Comparison of ENCODE assay signal across 8 mouse cellular contexts in genomic region chr14:54191594-54192461, GRCm38 (mm10).
A peak's percentile ranks its signal among the peaks of the same experiment; 100 is the strongest.
DNase-seq lines count a peak whose midpoint lies in the region; ATAC-seq lines count a peak whose summit lies in the region.

No protein-coding gene starts in this region.

- no peaks in the 10 kb centered on the region for H3K9me3 ChIP-seq in midbrain, embryonic 14.5 days (ENCODE audit: control insufficient read depth, low read length)
- no peaks in the 10 kb centered on the region for H3K9me3 ChIP-seq in midbrain, embryonic 11.5 days (ENCODE audit: control insufficient read depth, low read length)
- no peaks in the 10 kb centered on the region for H3K9me3 ChIP-seq in forebrain, embryonic 13.5 days (replicated peaks)
- no peaks in the 10 kb centered on the region for H3K9me3 ChIP-seq in hindbrain, embryonic 14.5 days (ENCODE audit: control insufficient read depth, low read length)

- intact Hi-C loops in left cerebral cortex, postnatal 10 days (cut with DNase I) = no loop called here

- H3K9ac ChIP-seq in midbrain, embryonic 14.5 days (replicated peaks; ENCODE audit: low read length) = no peak overlapping the region
- no peak overlapping the region for H3K9ac ChIP-seq in midbrain, embryonic 11.5 days (ENCODE audit: low read length)
- H3K9ac ChIP-seq in forebrain, embryonic 13.5 days = no peak overlapping the region
- H3K9ac ChIP-seq in hindbrain, embryonic 14.5 days = no peak overlapping the region

- DNase-seq in midbrain, embryonic 14.5 days = peak; percentile 60
- DNase-seq in midbrain, embryonic 11.5 days (ENCODE audit: low spot score, missing footprints) = no peak
- peak; percentile 56 for DNase-seq in hindbrain, embryonic 14.5 days (ENCODE audit: low spot score)
- DNase-seq in left cerebral cortex, postnatal 10 days (ENCODE audit: extremely low spot score in 1 of 2, low spot score in 2 of 2) = peak; percentile 34 to 48
- no peak for DNase-seq in ovary, postnatal 14 days (ENCODE audit: low spot score)
- no peak for DNase-seq in urinary bladder, postnatal 25 days (ENCODE audit: low spot score)
- no peak for DNase-seq in thymus, postnatal 4 days

- H3K4me2 ChIP-seq in midbrain, embryonic 14.5 days (ENCODE audit: low read length) = no peak overlapping the region
- H3K4me2 ChIP-seq in midbrain, embryonic 11.5 days = no peak overlapping the region
- peak overlapping the region; percentile 29; the same call in 1 of the 2 replicates for H3K4me2 ChIP-seq in forebrain, embryonic 13.5 days
- H3K4me2 ChIP-seq in hindbrain, embryonic 14.5 days (replicated peaks) = peak overlapping the region; percentile 11; the same call in 1 of the 2 replicates

- H3K4me3 ChIP-seq in midbrain, embryonic 14.5 days (replicated peaks; ENCODE audit: low read depth, low read length) = no peak overlapping the region
- no peak overlapping the region for H3K4me3 ChIP-seq in midbrain, embryonic 11.5 days (ENCODE audit: low read depth, low read length)
- no peak overlapping the region for H3K4me3 ChIP-seq in forebrain, embryonic 13.5 days
- no peak overlapping the region for H3K4me3 ChIP-seq in hindbrain, embryonic 14.5 days (replicated peaks; ENCODE audit: low read length)

- H3K27ac ChIP-seq in midbrain, embryonic 14.5 days (replicated peaks; ENCODE audit: low read depth, low read length) = peak overlapping the region; percentile 66
- no peak overlapping the region for H3K27ac ChIP-seq in midbrain, embryonic 11.5 days (ENCODE audit: low read depth, low read length)
- peak overlapping the region; percentile 20; the same call in 1 of the 2 replicates for H3K27ac ChIP-seq in forebrain, embryonic 13.5 days
- H3K27ac ChIP-seq in hindbrain, embryonic 14.5 days = peak overlapping the region; percentile 16

- H3K27me3 ChIP-seq in midbrain, embryonic 14.5 days (ENCODE audit: control insufficient read depth, insufficient read depth, low read length) = no peaks in the 10 kb centered on the region
- H3K27me3 ChIP-seq in midbrain, embryonic 11.5 days (ENCODE audit: control insufficient read depth, insufficient read depth, low read length) = no peaks in the 10 kb centered on the region
- no peaks in the 10 kb centered on the region for H3K27me3 ChIP-seq in forebrain, embryonic 13.5 days
- no peaks in the 10 kb centered on the region for H3K27me3 ChIP-seq in hindbrain, embryonic 14.5 days (ENCODE audit: control insufficient read depth, insufficient read depth, low read length)

- WGBS in midbrain, embryonic 14.5 days = 52% methylated on average over 18 of the region's 18 CpGs
- WGBS in midbrain, embryonic 11.5 days = 78% methylated on average over 18 of the region's 18 CpGs
- WGBS in forebrain, embryonic 13.5 days = 37% methylated on average over 18 of the region's 18 CpGs
- whole genome bisulfite sequencing in hindbrain, embryonic 14.5 days = 34% methylated on average over 18 of the region's 18 CpGs

- ATAC-seq in midbrain, embryonic 14.5 days (ENCODE audit: low FRiP score, low TSS enrichment) = no peak
- no peak for ATAC-seq in midbrain, embryonic 11.5 days (ENCODE audit: low FRiP score)
- peak; percentile 21; the same call in 1 of the 2 replicates for ATAC-seq in forebrain, embryonic 13.5 days
- peak; percentile 54 for ATAC-seq in hindbrain, embryonic 14.5 days (ENCODE audit: low FRiP score)

- no peaks in the 10 kb centered on the region for H3K36me3 ChIP-seq in midbrain, embryonic 14.5 days (ENCODE audit: control insufficient read depth, insufficient read depth, low read length)
- H3K36me3 ChIP-seq in midbrain, embryonic 11.5 days (ENCODE audit: control insufficient read depth, insufficient read depth, low read length) = no peaks in the 10 kb centered on the region
- H3K36me3 ChIP-seq in forebrain, embryonic 13.5 days (ENCODE audit: poor library complexity, severe bottlenecking) = no peaks in the 10 kb centered on the region
- no peaks in the 10 kb centered on the region for H3K36me3 ChIP-seq in hindbrain, embryonic 14.5 days (replicated peaks; ENCODE audit: control insufficient read depth, insufficient read depth)

- H3K4me1 ChIP-seq in midbrain, embryonic 14.5 days (ENCODE audit: control insufficient read depth, insufficient read depth, low read length) = peaks cover 30% of the 10 kb centered on the region
- peaks cover 15% of the 10 kb centered on the region for H3K4me1 ChIP-seq in midbrain, embryonic 11.5 days (ENCODE audit: control insufficient read depth, insufficient read depth, low read length)
- H3K4me1 ChIP-seq in forebrain, embryonic 13.5 days = peaks cover 23% of the 10 kb centered on the region
- peaks cover 28% of the 10 kb centered on the region for H3K4me1 ChIP-seq in hindbrain, embryonic 14.5 days (replicated peaks; ENCODE audit: control insufficient read depth, insufficient read depth, low read length)

Comparison
In these comparisons a context has a peak if more than half of its experiments do, and no peak if none do; other contexts are left out.
1. DNase-seq: peak in midbrain, embryonic 14.5 days (single experiment), hindbrain, embryonic 14.5 days (single experiment) and left cerebral cortex, postnatal 10 days (2 of 2); none in midbrain, embryonic 11.5 days (single experiment), ovary, postnatal 14 days (single experiment), urinary bladder, postnatal 25 days (single experiment) and thymus, postnatal 4 days (single experiment).
2. ATAC-seq: peak in forebrain, embryonic 13.5 days (single experiment) and hindbrain, embryonic 14.5 days (single experiment); none in midbrain, embryonic 14.5 days (single experiment) and midbrain, embryonic 11.5 days (single experiment).
3. H3K4me2 ChIP-seq: peak in forebrain, embryonic 13.5 days (single experiment) and hindbrain, embryonic 14.5 days (single experiment); none in midbrain, embryonic 14.5 days (single experiment) and midbrain, embryonic 11.5 days (single experiment).